Mouse (Mus musculus): ENCODE data around the gene Atxn1. TPM values are rescaled to one million over a fixed set of nuclear protein-coding genes. Genes with fewer than 3 reads are reported as not detected.

The Atxn1 gene
- polyA plus RNA-seq, 1 experiment: 59.3 TPM

DNA sequence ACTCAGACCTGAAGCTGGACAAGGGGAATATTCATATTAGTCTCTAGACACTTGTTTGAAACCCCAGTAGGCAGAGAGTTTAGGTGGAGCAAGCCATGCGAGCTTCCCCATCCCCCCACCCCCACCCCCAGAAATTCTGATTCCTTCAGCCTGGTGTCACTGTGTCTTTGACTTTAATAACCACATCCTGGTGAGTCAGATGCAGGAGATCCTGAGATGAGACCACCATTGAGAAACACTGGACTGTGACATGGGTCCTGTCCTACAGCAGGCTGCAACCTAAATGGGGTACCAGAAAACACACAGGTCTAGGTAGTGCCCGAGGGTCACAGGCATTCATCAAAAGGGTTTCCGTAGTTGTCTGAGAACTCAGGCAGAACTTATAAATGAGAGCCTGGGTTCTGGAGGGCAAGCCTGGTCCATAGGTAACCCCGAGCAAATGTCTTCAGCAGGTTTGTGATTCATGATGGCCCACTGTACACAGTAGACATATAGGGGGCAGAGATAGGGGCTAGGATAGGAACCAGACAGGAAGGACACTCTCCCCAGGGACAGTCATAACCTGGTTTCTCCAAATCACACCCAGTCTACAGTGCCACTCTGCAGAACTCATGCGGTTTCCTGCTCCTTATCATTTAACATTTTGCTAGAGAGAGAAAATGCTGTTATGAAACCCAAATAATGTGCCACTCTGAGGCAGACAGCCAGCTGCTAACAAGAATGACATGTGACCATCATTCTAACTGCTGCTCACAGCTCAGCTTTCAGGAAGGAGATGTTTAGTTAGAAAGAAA is 114.4 kb downstream of the Atxn1 start:
- TF ChIP-seq POLR2A (IDR thresholded peaks at IDR 0.05; ENCODE audit: low read depth, low read length) (no peak), CTCF (IDR thresholded peaks at IDR 0.05; ENCODE audit: borderline replicate concordance, insufficient read depth, low read length) (no peak)

DNA sequence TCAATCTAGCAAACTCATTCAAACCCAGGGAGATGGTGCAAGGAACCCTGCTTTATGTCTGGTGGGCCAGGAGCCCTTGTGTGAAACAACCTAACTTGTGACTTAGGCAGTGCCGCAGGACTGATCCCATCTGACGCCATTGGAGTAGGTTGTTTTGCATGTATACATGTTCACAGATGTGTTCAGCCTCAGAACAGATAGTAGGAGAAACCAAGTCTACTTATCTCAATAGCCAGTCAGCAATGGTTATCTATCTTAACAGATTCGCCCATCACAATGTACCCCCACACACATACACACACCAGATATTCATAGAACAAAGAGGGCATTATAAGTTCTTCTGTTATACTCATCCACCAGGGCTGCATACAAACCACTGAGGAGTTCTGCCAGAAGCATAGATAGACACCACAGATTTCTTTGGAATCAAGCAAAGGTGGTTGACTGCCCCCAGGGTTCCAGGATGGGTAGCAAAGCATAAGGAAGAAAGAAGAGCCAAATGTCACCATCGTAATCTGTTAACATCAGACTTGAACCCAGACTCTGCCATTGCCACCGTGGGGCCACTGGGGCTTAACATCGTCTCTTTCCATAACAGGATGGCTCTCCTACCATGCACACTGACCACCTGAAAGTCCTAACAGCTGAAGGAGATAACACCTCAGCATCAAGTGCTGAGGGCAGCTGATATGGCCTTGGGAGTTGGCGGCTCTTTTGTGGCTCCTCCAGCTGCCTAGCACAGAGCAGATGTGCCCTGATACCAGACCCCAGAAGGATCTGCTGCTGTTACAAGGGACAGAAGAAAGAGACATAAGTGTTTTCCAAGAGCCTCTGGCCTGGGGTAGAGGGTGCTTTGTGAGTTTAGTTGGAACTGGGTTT is 115.4 kb downstream of the Atxn1 start:
- no peak overlapping the region for H3K4me3 ChIP-seq (ENCODE audit: insufficient read depth, low read length)
- H3K4me1 ChIP-seq (ENCODE audit: control insufficient read depth, insufficient read depth, low read length): peaks cover 17% of the 10 kb centered on the region
- TF ChIP-seq POLR2A (IDR thresholded peaks at IDR 0.05; ENCODE audit: low read depth, low read length): no peak
- TF ChIP-seq CTCF (IDR thresholded peaks at IDR 0.05; ENCODE audit: borderline replicate concordance, insufficient read depth, low read length): no peak
- no peak overlapping the region for H3K27ac ChIP-seq (ENCODE audit: insufficient read depth, low read length)

More for the DNA sequence above, 114.4 kb downstream of the Atxn1 start:
- H3K27ac ChIP-seq (ENCODE audit: insufficient read depth, low read length): no peak overlapping the region; the same call in 1 of the 2 replicates
- no peak overlapping the region for H3K4me3 ChIP-seq (ENCODE audit: insufficient read depth, low read length)
- peaks cover 17% of the 10 kb centered on the region for H3K4me1 ChIP-seq (ENCODE audit: control insufficient read depth, insufficient read depth, low read length)

GRCm38 (mm10) chr13:45842511-45843055 is 122.2 kb downstream of the Atxn1 start:
- H3K4me1 ChIP-seq (ENCODE audit: control insufficient read depth, insufficient read depth, low read length): peaks cover 12% of the 10 kb centered on the region
- no peak overlapping the region for H3K27ac ChIP-seq (ENCODE audit: insufficient read depth, low read length)
- TF ChIP-seq POLR2A (IDR thresholded peaks at IDR 0.05; ENCODE audit: low read depth, low read length): no peak
- no peak for TF ChIP-seq CTCF (IDR thresholded peaks at IDR 0.05; ENCODE audit: borderline replicate concordance, insufficient read depth, low read length)
- H3K4me3 ChIP-seq (ENCODE audit: insufficient read depth, low read length): no peak overlapping the region

GRCm38 (mm10) chr13:45839901-45840300 is 124.9 kb downstream of the Atxn1 start:
- Histone ChIP-seq H3K4me3 (ENCODE audit: insufficient read depth, low read length) (no peak overlapping the region), H3K27ac (ENCODE audit: insufficient read depth, low read length) (peak overlapping the region; percentile 34; the same call in 1 of the 2 replicates), H3K4me1 (ENCODE audit: control insufficient read depth, insufficient read depth, low read length) (peaks cover 20% of the 10 kb centered on the region)
- TF ChIP-seq POLR2A (IDR thresholded peaks at IDR 0.05; ENCODE audit: low read depth, low read length) (no peak), CTCF (IDR thresholded peaks at IDR 0.05; ENCODE audit: borderline replicate concordance, insufficient read depth, low read length) (no peak)

GRCm38 (mm10) chr13:45837609-45838220 is 127.1 kb downstream of the Atxn1 start:
- no peak overlapping the region for H3K4me3 ChIP-seq (ENCODE audit: insufficient read depth, low read length)
- 0 out of 2 replicates have a peak overlapping the region, but pooled peaks have one; percentile 66 for H3K27ac ChIP-seq (ENCODE audit: insufficient read depth, low read length)
- TF ChIP-seq POLR2A (IDR thresholded peaks at IDR 0.05; ENCODE audit: low read depth, low read length) (no peak), CTCF (IDR thresholded peaks at IDR 0.05; ENCODE audit: borderline replicate concordance, insufficient read depth, low read length) (no peak)
- H3K4me1 ChIP-seq (ENCODE audit: control insufficient read depth, insufficient read depth, low read length): peaks cover 20% of the 10 kb centered on the region

GRCm38 (mm10) chr13:45836377-45837054 is 128.3 kb downstream of the Atxn1 start:
- TF ChIP-seq CTCF (IDR thresholded peaks at IDR 0.05; ENCODE audit: borderline replicate concordance, insufficient read depth, low read length) (no peak), POLR2A (IDR thresholded peaks at IDR 0.05; ENCODE audit: low read depth, low read length) (no peak)
- Histone ChIP-seq H3K27ac (ENCODE audit: insufficient read depth, low read length) (no peak overlapping the region), H3K4me3 (ENCODE audit: insufficient read depth, low read length) (no peak overlapping the region), H3K4me1 (ENCODE audit: control insufficient read depth, insufficient read depth, low read length) (peaks cover 25% of the 10 kb centered on the region)

GRCm38 (mm10) chr13:45834300-45834699 is 130.5 kb downstream of the Atxn1 start:
- no peak for TF ChIP-seq CTCF (IDR thresholded peaks at IDR 0.05; ENCODE audit: borderline replicate concordance, insufficient read depth, low read length)
- TF ChIP-seq POLR2A (IDR thresholded peaks at IDR 0.05; ENCODE audit: low read depth, low read length): no peak
- peaks cover 25% of the 10 kb centered on the region for H3K4me1 ChIP-seq (ENCODE audit: control insufficient read depth, insufficient read depth, low read length)
- H3K27ac ChIP-seq (ENCODE audit: insufficient read depth, low read length): no peak overlapping the region
- no peak overlapping the region for H3K4me3 ChIP-seq (ENCODE audit: insufficient read depth, low read length)

DNA sequence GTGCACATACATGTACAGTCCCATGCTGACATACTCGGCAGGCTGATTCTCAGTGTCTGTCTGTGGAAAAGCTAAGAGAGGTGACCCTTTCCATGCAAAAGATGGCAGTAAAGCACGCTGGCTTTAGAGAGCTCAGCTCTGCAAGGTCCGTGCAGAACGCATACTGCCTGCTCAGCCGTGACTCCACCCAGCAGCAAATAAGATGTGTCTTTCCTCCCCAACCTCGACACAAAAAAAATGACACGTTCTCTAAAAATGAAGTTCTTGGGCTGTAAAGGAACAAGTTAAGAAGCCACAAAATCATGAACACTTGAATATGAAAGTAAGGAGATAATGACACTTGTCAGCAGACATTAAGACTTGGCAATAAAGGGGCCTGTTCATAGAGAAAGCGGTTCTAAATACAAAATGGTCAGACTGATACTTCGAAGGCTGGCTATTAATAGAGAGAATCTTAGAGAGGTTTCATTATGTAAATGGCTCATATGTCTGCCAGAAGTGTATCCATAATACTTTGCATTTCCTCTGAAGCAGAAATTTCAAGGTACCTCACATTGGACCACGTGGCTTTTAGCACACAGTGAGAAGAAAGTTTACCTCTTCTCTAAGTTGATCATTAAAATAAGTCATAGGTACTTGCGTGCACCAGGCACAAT is 132.0 kb downstream of the Atxn1 start:
- peaks cover 31% of the 10 kb centered on the region for H3K4me1 ChIP-seq (ENCODE audit: control insufficient read depth, insufficient read depth, low read length)
- TF ChIP-seq CTCF (IDR thresholded peaks at IDR 0.05; ENCODE audit: borderline replicate concordance, insufficient read depth, low read length) (no peak), POLR2A (IDR thresholded peaks at IDR 0.05; ENCODE audit: low read depth, low read length) (no peak)
- no peak overlapping the region for H3K27ac ChIP-seq (ENCODE audit: insufficient read depth, low read length)
- H3K4me3 ChIP-seq (ENCODE audit: insufficient read depth, low read length): no peak overlapping the region
